Mouse (Mus musculus) MEL (cell line): ENCODE measurements around the gene Rell1.

Experiments used
- CTCF ChIP-seq, 3 experiments: IDR thresholded peaks in 2 of 3; conservative IDR thresholded peaks in 1 of 3; 2 replicates each; pipeline ENCODE4 v1.5.1; 2011 to 2012; ENCODE audit warnings: low read length in 3 of 3, low read depth in 2 of 3, mild to moderate bottlenecking in 2 of 3, improper control_type of control experiment in 1 of 3, inconsistent platforms in 1 of 3, mixed read lengths in 1 of 3, moderate library complexity in 1 of 3; ENCODE audit not compliant: control insufficient read depth in 1 of 3, insufficient read depth in 1 of 3, poor library complexity in 1 of 3, severe bottlenecking in 1 of 3
- EP300 ChIP-seq, 2 experiments: IDR thresholded peaks; 2 replicates each; pipeline ENCODE4 v1.6.1; 2011; ENCODE audit warnings: improper control_type of control experiment in 2 of 2, low read length in 2 of 2, low read depth in 1 of 2, mild to moderate bottlenecking in 1 of 2
- ETS1 ChIP-seq: IDR thresholded peaks from 2 replicates; pipeline ENCODE4 v1.6.1; 2012; ENCODE audit warnings: low read depth, mild to moderate bottlenecking, inconsistent platforms, low read length, improper control_type of control experiment, moderate library complexity
- GATA1 ChIP-seq: IDR thresholded peaks from 2 replicates; pipeline ENCODE4 v1.6.1; 2011; ENCODE audit warnings: low read depth, low read length, improper control_type of control experiment
- JUND ChIP-seq: IDR thresholded peaks from 2 replicates; pipeline ENCODE4 v1.6.1; 2011; ENCODE audit warnings: low read depth, mild to moderate bottlenecking, improper control_type of control experiment, low read length
- MAFK ChIP-seq: IDR thresholded peaks from 2 replicates; pipeline ENCODE4 v1.6.1; 2011; ENCODE audit warnings: low read depth, mild to moderate bottlenecking, low read length, improper control_type of control experiment, borderline replicate concordance
- MAX ChIP-seq: IDR thresholded peaks from 2 replicates; pipeline ENCODE4 v1.6.1; 2011; ENCODE audit warnings: low read length, improper control_type of control experiment
- MAZ ChIP-seq: IDR thresholded peaks from 2 replicates; pipeline ENCODE4 v1.6.1; 2012; ENCODE audit warnings: low read depth, mild to moderate bottlenecking, inconsistent platforms, low read length, improper control_type of control experiment
- POLR2A ChIP-seq, 2 experiments: IDR thresholded peaks; 2 replicates each; pipeline ENCODE4 v1.6.1; 2011 to 2012; ENCODE audit warnings: low read length in 2 of 2, mild to moderate bottlenecking in 2 of 2, control low read depth in 1 of 2, improper control_type of control experiment in 1 of 2, low read depth in 1 of 2, moderate library complexity in 1 of 2; ENCODE audit not compliant: control insufficient read depth in 1 of 2, insufficient read depth in 1 of 2, poor library complexity in 1 of 2
- RAD21 ChIP-seq: IDR thresholded peaks from 2 replicates; pipeline ENCODE4 v1.6.1; 2011; ENCODE audit warnings: mild to moderate bottlenecking, low read depth, low read length, improper control_type of control experiment
- SMC3 ChIP-seq: IDR thresholded peaks from 2 replicates; pipeline ENCODE4 v1.6.1; 2011; ENCODE audit warnings: low read depth, low read length, improper control_type of control experiment
- TAL1 ChIP-seq: IDR thresholded peaks from 2 replicates; pipeline ENCODE4 v1.6.1; 2012; ENCODE audit warnings: mild to moderate bottlenecking, inconsistent platforms, low read length, moderate library complexity, mixed read lengths
- TCF12 ChIP-seq: IDR thresholded peaks from 2 replicates; pipeline ENCODE4 v1.6.1; 2014; ENCODE audit warnings: low read depth, mild to moderate bottlenecking, inconsistent platforms, low read length, improper control_type of control experiment, moderate library complexity

GRCm38 (mm10) chr5:63925035-63925628, 43.6 kb downstream of the Rell1 start:
- TF ChIP-seq MAX (no peak), CTCF (IDR thresholded peaks at IDR 0.05 in 2 of 3, conservative IDR thresholded peaks at IDR 0.05 in 1 of 3; ENCODE audit: control insufficient read depth in 1 of 3, insufficient read depth in 1 of 3, low read depth in 2 of 3, low read length in 3 of 3, poor library complexity in 1 of 3, severe bottlenecking in 1 of 3) (no peak), RAD21 (no peak), TCF12 (peak; percentile 53; the same call in 1 of the 2 replicates), MAFK (no peak), ETS1 (peak; percentile 63; the same call in 1 of the 2 replicates), TAL1 (no peak), POLR2A (IDR thresholded peaks at IDR 0.05; ENCODE audit: control insufficient read depth in 1 of 2, insufficient read depth in 1 of 2, low read depth in 1 of 2, low read length in 2 of 2, poor library complexity in 1 of 2) (no peak), SMC3 (no peak), GATA1 (peak; percentile 59), EP300 (IDR thresholded peaks at IDR 0.05; ENCODE audit: low read depth in 1 of 2, low read length in 2 of 2) (peak; percentile 45 to 62), JUND (no peak), MAZ (no peak)
